Mouse (Mus musculus) brain, embryonic 14.5 days (tissue): ENCODE results near the gene 1700028P14Rik.

Experiments used
- CTCF ChIP-seq: fragments of 200-500 bp; IDR thresholded peaks from 2 replicates; pipeline ENCODE4 v1.5.1; 2012; ENCODE audit warnings: inconsistent platforms, mild to moderate bottlenecking, moderate library complexity, borderline replicate concordance; ENCODE audit not compliant: insufficient read depth, insufficient read length; ENCODE audit errors: extremely low read depth
- POLR2A ChIP-seq: fragments of 200-500 bp; IDR thresholded peaks from 2 replicates; pipeline ENCODE4 v1.6.1; 2012; ENCODE audit warnings: mild to moderate bottlenecking, inconsistent platforms, borderline replicate concordance; ENCODE audit not compliant: poor library complexity, insufficient read depth, insufficient read length, severe bottlenecking; ENCODE audit errors: extremely low read depth

DNA sequence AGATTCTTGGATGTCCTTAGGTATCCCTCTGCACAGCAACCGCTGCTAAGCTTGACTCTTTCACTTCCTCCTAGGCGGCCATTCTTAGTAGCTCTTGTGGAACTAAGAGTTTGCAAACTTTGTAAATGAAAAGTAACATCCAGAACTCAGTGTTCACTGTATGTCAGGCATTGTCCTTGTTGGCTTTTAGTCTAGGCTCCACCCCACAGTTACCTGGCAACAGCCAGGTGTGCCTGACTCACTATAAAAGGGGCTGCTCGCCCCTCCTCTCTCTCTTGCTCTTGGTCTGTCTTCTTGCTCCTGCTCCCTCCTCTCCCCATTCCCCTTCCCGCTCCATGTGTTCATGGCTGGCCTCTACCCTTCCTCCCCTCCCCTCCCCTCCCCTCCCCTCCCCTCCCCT, 46.5 kb upstream of the 1700028P14Rik start:
- TF ChIP-seq CTCF (no peak), POLR2A (no peak)
